Mouse (Mus musculus): Measurements from ENCODE around the gene Tifab.

GRCm38 (mm10) chr13:56221995-56222848 is 43.5 kb upstream of the Tifab start:
- TF ChIP-seq USF1 (IDR thresholded peaks at IDR 0.05; ENCODE audit: low read depth) (no peak), MAX (IDR thresholded peaks at IDR 0.05; ENCODE audit: low read depth) (no peak), TCF3 (IDR thresholded peaks at IDR 0.05; ENCODE audit: insufficient read length, low read depth) (no peak), POLR2A (IDR thresholded peaks at IDR 0.05; ENCODE audit: insufficient read length, low read depth) (no peak), MYOG (IDR thresholded peaks at IDR 0.05; ENCODE audit: control insufficient read depth in 1 of 3, insufficient read depth in 1 of 3, insufficient read length in 2 of 3, low read depth in 2 of 3) (no peak), MYOD1 (IDR thresholded peaks at IDR 0.05; ENCODE audit: control insufficient read depth in 1 of 3, insufficient read length in 2 of 3, low read depth in 2 of 3) (no peak), TCF12 (IDR thresholded peaks at IDR 0.05; ENCODE audit: insufficient read depth, poor library complexity, severe bottlenecking) (no peak), E2F4 (IDR thresholded peaks at IDR 0.05; ENCODE audit: insufficient read depth) (no peak), POLR2AphosphoS2 (IDR thresholded peaks at IDR 0.05; ENCODE audit: insufficient read length, low read depth) (no peak), SRF (IDR thresholded peaks at IDR 0.05; ENCODE audit: control insufficient read depth, insufficient read length, low read depth) (no peak), CEBPB (IDR thresholded peaks at IDR 0.05; ENCODE audit: insufficient read depth, poor library complexity, severe bottlenecking) (no peak)

Measured in myocyte (in vitro differentiated cells).